Mouse (Mus musculus): ENCODE data around the gene Capns2.
"Not testable (repeated sequence)": the region's sequence is repeated elsewhere in the genome, so short reads cannot be mapped to it uniquely, and the experiment has no call there.

Capns2 gene

GRCm38 (mm10) chr8:92901107-92901506, at the start of gene Capns2:
Capns2 (plus strand) TSS chr8:92901407.
- DNase-seq = no peak

DNA sequence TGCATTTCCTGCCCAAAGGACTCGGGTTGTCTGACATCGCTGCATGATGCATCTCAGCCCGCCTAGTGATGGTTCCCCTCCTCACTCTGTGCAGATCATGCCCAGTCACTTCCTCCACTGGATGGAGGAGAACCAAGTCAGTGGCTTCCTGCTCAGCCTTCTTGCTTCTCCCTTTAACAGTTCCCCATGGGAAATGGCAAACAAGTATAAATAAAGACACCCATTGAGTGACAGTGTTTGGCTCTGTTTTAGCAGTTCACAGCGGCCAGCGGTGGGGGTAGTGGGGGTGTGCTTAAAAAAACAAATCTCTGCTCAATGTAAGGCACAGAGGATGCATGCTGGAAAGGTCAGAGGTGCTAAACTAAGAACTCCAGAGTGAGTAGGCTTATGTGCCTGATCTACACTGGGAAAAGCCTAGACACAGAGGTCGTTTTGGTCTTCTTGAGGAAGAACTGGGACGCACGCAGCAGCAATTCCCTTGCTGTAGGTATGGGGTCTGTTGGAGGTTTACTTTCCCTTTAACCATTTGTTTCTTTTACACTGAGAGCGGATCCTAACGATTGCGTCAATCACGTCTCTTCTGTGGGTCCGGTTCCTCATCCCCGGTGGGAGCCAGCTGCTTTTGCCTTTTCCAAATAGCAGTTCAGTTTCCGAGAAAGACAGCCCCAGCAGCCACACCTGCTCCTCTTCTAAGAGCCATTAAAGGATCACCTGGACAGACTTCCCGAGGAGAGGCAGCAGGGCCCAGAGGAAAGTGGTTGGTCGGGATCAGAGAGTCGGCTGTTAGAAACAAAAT, 47.8 kb upstream of the Capns2 start:
- peak; percentile 38 for DNase-seq

GRCm38 (mm10) chr8:92854673-92855072, 46.5 kb upstream of the Capns2 start:
- peak; percentile 27 for DNase-seq

GRCm38 (mm10) chr8:92855171-92855894, 45.9 kb upstream of the Capns2 start, which contains the start of gene Lpcat2:
Lpcat2 (plus strand) TSS chr8:92855339.
- DNase-seq = peak; percentile 93

GRCm38 (mm10) chr8:92856273-92856986, 44.8 kb upstream of the Capns2 start:
- DNase-seq = no peak

- DNase-seq = no peak
Observed at GRCm38 (mm10) chr8:92858475-92859182, 42.6 kb upstream of the Capns2 start.

DNA sequence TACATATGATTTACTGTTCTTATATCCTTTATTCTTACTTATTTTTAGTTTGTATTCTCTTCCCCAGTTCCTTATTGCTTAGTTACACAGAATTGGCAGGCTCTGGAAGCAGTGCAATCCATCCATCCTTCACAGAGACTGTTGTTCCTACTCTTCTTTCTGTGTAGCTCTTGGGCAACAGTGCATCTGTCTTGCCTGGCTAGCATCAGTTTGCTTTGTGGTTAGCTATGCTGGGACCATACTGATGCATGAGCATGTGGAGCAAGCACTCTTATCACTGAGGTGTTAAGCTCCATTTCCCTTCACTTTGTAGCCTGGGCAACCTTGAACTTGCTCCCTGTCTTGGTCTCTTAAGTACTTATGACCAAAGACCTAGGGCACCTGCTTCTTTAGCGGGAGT, 39.2 kb upstream of the Capns2 start:
- DNase-seq = no peak

- no peak for DNase-seq
Observed at GRCm38 (mm10) chr8:92870281-92870680, 30.9 kb upstream of the Capns2 start.

DNA sequence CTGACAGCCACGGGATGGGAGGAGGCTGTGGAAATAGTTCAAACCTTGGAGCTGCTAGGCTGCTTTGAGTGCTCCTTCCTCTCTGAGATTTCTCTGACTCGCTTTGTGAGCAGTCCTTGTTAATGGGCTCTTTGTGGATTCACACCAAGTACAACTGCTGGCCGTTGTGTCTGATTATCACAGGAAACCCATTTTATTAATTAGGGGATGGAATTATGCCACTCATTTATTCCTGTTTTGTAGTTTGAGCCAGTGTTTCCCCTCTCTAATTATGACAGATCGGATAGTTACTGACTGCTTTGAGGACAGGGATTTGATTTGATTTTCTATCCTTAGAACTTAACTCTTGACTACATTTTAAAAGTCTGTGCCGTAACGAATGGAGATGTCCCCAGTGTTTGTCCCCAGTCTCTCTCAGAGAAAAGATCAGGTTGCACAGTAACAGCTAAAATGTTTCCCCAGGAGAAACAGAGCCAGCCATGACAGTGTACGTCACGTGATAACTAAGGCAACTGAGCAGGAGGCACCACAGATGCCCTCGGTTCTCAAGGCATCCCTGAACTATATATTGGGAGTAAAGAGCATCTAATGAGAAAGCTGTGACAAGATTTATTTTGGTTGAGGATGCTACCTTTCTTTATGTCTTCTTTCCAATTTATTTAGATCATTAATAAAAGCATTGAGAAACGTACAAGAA, 29.0 kb upstream of the Capns2 start:
- no peak for DNase-seq

GRCm38 (mm10) chr8:92875795-92876194, 25.4 kb upstream of the Capns2 start:
- DNase-seq = peak; percentile 12

- DNase-seq = no peak
Observed at GRCm38 (mm10) chr8:92881247-92881646, 20.0 kb upstream of the Capns2 start.

DNA sequence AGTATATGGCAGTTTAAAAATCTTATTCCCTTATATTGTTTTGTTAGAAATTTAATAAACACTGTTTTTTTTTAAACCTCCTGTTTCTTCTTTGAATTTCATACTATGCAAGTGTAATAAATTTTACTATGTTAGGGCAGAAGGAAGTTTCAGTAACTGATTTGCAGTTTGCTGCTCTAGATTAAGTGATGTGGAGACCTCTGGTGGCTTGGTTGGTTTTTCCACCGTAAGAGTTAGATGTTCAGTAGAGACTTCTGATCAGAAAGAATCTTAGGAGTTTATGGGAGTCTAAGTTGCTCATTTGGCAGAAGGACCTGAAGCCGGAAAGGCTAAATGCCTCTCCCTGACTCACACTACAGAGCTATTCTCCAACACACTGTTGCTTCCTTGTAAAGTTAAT, 17.4 kb upstream of the Capns2 start:
- DNase-seq = peak; percentile 63

- not testable (repeated sequence) for DNase-seq
Observed at GRCm38 (mm10) chr8:92892216-92892615, 9.0 kb upstream of the Capns2 start.

GRCm38 (mm10) chr8:92893870-92894269, 7.3 kb upstream of the Capns2 start:
- DNase-seq = no peak

DNA sequence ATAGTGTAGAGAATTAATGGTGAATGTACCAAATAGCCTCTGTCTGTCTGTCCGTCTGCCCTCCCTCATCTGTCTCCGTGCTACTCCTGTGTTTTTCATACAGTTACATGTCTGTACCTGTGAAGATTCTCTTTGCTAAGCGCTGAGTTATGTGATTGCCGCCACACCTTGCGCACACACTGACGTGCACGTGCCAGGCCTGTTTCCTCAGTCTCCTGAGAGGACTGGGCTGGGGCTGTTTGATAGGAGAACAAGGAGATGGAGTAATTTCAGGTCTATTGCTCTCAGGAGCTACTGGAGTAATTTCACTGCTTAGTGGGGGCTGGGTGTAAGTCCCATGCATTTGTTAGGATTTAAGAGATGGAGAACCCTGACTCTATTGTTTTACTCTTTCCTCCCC, 6.2 kb upstream of the Capns2 start:
- DNase-seq = peak; percentile 9

DNA sequence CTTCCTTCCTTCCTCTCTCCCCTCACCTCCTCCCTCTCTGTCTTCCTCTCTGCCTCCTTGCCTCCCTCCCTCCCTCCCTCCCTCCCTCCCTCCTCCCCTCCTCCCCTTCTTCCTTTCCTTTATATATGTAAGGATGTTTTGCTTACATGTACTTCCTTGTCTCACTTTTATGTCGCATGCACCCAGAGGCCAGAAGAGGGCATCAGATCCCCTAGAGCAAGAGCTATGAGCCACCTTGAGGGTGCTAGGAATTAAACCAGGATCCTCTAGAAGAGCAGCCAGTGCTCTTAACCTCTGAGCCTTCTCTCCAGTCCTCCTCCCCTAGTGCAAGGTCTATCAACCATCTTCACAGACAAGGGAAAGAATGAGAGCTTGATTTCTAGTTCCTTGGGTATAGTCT, 5.2 kb upstream of the Capns2 start:
- DNase-seq = no peak

GRCm38 (mm10) chr8:92896611-92897010, 4.6 kb upstream of the Capns2 start:
- peak; percentile 51 for DNase-seq

GRCm38 (mm10) chr8:92897794-92898193, 3.4 kb upstream of the Capns2 start:
- no peak for DNase-seq

DNA sequence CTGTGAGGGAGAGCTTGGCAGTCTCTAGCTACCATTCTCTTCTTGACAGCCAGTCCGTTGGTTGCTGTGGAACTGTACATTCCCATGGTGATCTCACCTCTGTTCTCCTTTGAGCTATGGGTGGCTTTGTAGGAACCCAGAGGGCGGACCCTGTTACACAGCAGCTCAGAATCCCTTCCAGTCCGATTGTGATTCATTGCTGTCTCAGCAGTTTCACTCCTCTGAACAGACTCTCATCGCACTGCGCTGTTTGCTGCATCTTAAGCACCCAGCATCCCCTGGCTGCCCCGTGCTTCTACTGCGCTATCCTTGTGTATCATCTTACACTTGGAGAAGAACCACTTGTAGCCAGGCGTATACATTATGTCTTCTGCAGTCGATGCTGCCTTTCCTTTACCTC, 1.6 kb upstream of the Capns2 start:
- no peak for DNase-seq

GRCm38 (mm10) chr8:92902981-92903380, 1.8 kb downstream of the Capns2 start:
- DNase-seq = no peak

DNA sequence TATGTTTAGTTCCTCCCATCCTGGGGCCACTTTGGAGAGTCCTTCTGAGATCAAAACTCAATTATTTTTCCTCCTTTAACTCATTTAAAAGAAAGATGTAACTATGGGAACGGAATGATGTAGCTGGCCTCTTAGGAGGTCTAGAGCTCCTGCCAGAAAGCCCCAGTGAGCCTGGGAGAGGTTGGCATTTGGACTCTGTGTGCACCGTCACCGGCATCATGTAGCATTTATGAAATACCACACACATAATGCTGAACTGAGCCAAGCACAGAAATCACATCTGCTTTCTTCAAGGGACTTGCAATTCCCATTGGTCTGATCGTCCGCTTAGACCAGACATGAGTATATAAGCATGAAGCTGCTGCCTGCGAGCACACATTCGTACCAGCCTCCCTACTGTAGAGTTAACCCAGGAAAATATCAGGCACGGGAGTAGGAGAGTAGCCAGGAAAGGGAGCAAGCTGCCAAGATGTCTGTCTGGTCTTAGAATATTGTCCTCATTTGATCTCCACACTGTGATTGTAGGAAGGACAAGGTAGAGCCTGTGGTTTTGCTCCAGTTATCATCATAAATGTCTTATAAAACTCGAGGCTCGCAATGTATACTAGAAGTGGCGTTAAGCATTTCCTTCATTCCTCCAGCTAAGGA, 2.4 kb downstream of the Capns2 start:
- no peak for DNase-seq

GRCm38 (mm10) chr8:92906553-92906952, 5.3 kb downstream of the Capns2 start:
- DNase-seq = no peak
